Comparison of ENCODE assay signal across 19 mouse cellular contexts in the genomic region with DNA sequence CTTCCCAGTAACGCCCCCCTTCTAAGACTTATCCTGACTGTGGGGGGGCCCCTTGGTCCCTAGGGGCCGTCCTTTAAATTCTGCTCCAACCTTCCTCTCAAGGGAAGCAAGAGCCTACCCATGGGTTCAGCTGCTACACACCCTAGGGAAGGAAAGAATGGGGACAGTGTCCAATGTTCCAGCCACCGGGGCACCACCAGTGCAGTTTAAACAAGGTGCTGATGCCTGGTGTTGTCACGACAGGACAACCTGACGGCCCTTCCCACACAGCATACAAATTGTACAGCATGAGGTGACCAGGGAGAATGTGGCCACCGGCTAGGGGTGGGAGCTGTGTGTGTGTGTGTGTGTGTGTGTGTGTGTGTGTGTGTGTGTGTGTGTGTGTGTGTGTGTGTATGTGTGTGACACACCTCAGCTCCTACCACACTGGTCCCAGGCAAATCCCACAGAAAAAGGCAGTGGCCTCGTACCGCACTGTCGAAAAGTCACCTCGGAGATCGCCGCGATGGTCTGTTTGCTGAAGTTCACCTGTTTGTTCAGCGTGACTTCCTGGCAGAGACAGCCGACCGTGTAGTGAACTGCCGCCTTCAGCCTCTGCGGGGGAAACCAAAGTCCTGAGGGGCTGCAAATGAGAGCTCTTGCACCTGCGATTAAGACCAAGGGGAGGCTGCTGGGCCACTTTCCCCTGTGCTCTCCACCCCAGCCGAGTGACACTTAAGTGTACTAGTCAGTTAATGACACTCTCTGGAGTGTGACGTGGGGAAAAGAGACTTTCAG. TPM values are rescaled to one million over a fixed set of nuclear protein-coding genes. Genes with fewer than 3 reads are reported as not detected.
DNase-seq lines count a peak whose midpoint lies in the region; ATAC-seq and TF ChIP-seq lines count a peak whose summit lies in the region.
"Had no signal": no experiment of that assay in that cellular context is flagged by ENCODE, and none has a peak within 500 bp of the region (broad histone marks: within the 10 kb centered on the region; RNA-seq: fewer than 3 reads in every experiment).

No protein-coding gene starts in this region.

- peak; percentile 50 for ATAC-seq in lung, postnatal 0 days
- ATAC-seq in liver, embryonic 11.5 days (replicated peaks; ENCODE audit: low FRiP score): no peak
- ATAC-seq in neutrophil, adult 5-6 weeks (ENCODE audit: extremely low read depth, insufficient number of reproducible peaks, low FRiP score, poor library complexity, severe bottlenecking): peak; percentile 64; the same call in 1 of the 2 replicates
- ATAC-seq in stomach, postnatal 0 days (ENCODE audit: low FRiP score, low TSS enrichment): peak; percentile 30; the same call in 1 of the 2 replicates
- ATAC-seq: CD4-positive, CD25-positive, alpha-beta regulatory T cell, adult 4 months; intestine, postnatal 0 days had no signal

- H3K27ac ChIP-seq in lung, postnatal 0 days (ENCODE audit: low read length): no peak overlapping the region
- H3K27ac ChIP-seq in liver, embryonic 11.5 days (ENCODE audit: low read depth, low read length): peak overlapping the region; percentile 58; the same call in 1 of the 2 replicates
- no peak overlapping the region for H3K27ac ChIP-seq in stomach, postnatal 0 days (replicated peaks)
- H3K27ac ChIP-seq: embryonic facial prominence, embryonic 12.5 days; hindbrain, embryonic 15.5 days; limb, embryonic 13.5 days; macrophage had no signal

- no peak overlapping the region for H3K9ac ChIP-seq in lung, postnatal 0 days (replicated peaks; ENCODE audit: low read depth)
- no peak overlapping the region for H3K9ac ChIP-seq in liver, embryonic 11.5 days (ENCODE audit: low read depth, low read length)
- H3K9ac ChIP-seq in stomach, postnatal 0 days (ENCODE audit: low read length): no peak overlapping the region
- H3K9ac ChIP-seq: embryonic facial prominence, embryonic 12.5 days; hindbrain, embryonic 15.5 days; limb, embryonic 13.5 days had no signal

- no peak for TF ChIP-seq EP300 in lung, postnatal 0 days (IDR thresholded peaks at IDR 0.05)
- TF ChIP-seq EP300 in stomach, postnatal 0 days (optimal IDR thresholded peaks at IDR 0.05): no peak

- no peaks in the 10 kb centered on the region for H3K27me3 ChIP-seq in lung, postnatal 0 days (replicated peaks; ENCODE audit: insufficient read depth, low read length)
- no peaks in the 10 kb centered on the region for H3K27me3 ChIP-seq in liver, embryonic 11.5 days (replicated peaks; ENCODE audit: control insufficient read depth, insufficient read depth, low read length)
- H3K27me3 ChIP-seq in stomach, postnatal 0 days (ENCODE audit: control insufficient read depth, insufficient read depth, low read length): no peaks in the 10 kb centered on the region
- H3K27me3 ChIP-seq: embryonic facial prominence, embryonic 12.5 days; hindbrain, embryonic 15.5 days; limb, embryonic 13.5 days had no signal

- H3K4me3 ChIP-seq in lung, postnatal 0 days (ENCODE audit: low read depth, low read length): no peak overlapping the region
- no peak overlapping the region for H3K4me3 ChIP-seq in liver, embryonic 11.5 days (ENCODE audit: low read depth, low read length)
- no peak overlapping the region for H3K4me3 ChIP-seq in stomach, postnatal 0 days (ENCODE audit: low read depth, low read length)
- H3K4me3 ChIP-seq: embryonic facial prominence, embryonic 12.5 days; hindbrain, embryonic 15.5 days; limb, embryonic 13.5 days had no signal

- 55% methylated on average over 21 of the region's 21 CpGs for WGBS in lung, postnatal 0 days
- 78% methylated on average over 21 of the region's 21 CpGs for WGBS in liver, embryonic 11.5 days
- 69% methylated on average over 21 of the region's 21 CpGs for WGBS in stomach, postnatal 0 days

- no peaks in the 10 kb centered on the region for H3K9me3 ChIP-seq in lung, postnatal 0 days (ENCODE audit: low read length)
- H3K9me3 ChIP-seq in liver, embryonic 11.5 days (ENCODE audit: control insufficient read depth, low read length): no peaks in the 10 kb centered on the region
- no peaks in the 10 kb centered on the region for H3K9me3 ChIP-seq in stomach, postnatal 0 days (ENCODE audit: control insufficient read depth, low read length)
- H3K9me3 ChIP-seq: embryonic facial prominence, embryonic 12.5 days; hindbrain, embryonic 15.5 days; limb, embryonic 13.5 days had no signal

- H3K4me1 ChIP-seq in lung, postnatal 0 days (ENCODE audit: insufficient read depth, low read depth, low read length): no peaks in the 10 kb centered on the region
- H3K4me1 ChIP-seq in liver, embryonic 11.5 days (replicated peaks; ENCODE audit: control insufficient read depth, insufficient read depth, low read length): peaks cover 11% of the 10 kb centered on the region
- H3K4me1 ChIP-seq in stomach, postnatal 0 days (replicated peaks; ENCODE audit: control insufficient read depth, insufficient read depth): no peaks in the 10 kb centered on the region

- no peak for TF ChIP-seq CTCF in lung, postnatal 0 days (IDR thresholded peaks at IDR 0.05)
- no peak for TF ChIP-seq CTCF in stomach, postnatal 0 days (IDR thresholded peaks at IDR 0.05; ENCODE audit: low read depth)

- peak; percentile 34 for DNase-seq in lung, postnatal 0 days (ENCODE audit: low spot score)
- DNase-seq in lung, postnatal 10 days: no peak
- DNase-seq in liver, embryonic 11.5 days (ENCODE audit: low spot score): no peak
- no peak for DNase-seq in stomach, postnatal 0 days (ENCODE audit: low spot score)
- no peak for DNase-seq in ovary, postnatal 10 days (ENCODE audit: low spot score)
- DNase-seq in left cerebral cortex, adult 11 months (ENCODE audit: low spot score): no peak
- no peak for DNase-seq in kidney, postnatal 14 days
- DNase-seq: gastrocnemius, postnatal 25 days; kidney, postnatal 25 days; midbrain, embryonic 14.5 days; right cerebral cortex, adult 18-20 months; thymus, postnatal 4 days had no signal

- peak overlapping the region; percentile 4; the same call in 1 of the 2 replicates for H3K4me2 ChIP-seq in lung, postnatal 0 days (replicated peaks; ENCODE audit: low read depth, low read length)
- no peak overlapping the region for H3K4me2 ChIP-seq in liver, embryonic 11.5 days
- H3K4me2 ChIP-seq in stomach, postnatal 0 days (replicated peaks; ENCODE audit: low read depth): no peak overlapping the region
- H3K4me2 ChIP-seq: embryonic facial prominence, embryonic 12.5 days; hindbrain, embryonic 15.5 days; limb, embryonic 13.5 days had no signal

- H3K36me3 ChIP-seq in lung, postnatal 0 days (ENCODE audit: insufficient read depth, low read length): no peaks in the 10 kb centered on the region
- no peaks in the 10 kb centered on the region; the same call in 1 of the 2 replicates for H3K36me3 ChIP-seq in liver, embryonic 11.5 days (ENCODE audit: control insufficient read depth, insufficient read depth, low read length)
- H3K36me3 ChIP-seq in stomach, postnatal 0 days (ENCODE audit: control insufficient read depth, insufficient read depth, low read length): no peaks in the 10 kb centered on the region; the same call in 1 of the 2 replicates
- H3K36me3 ChIP-seq: hindbrain, embryonic 15.5 days had no signal

RNA-seq across cellular contexts. Expression of a gene that starts 5.4 kb away (rescaled TPM):
- 0.18 and 0.21 TPM in 2 replicates for polyA plus RNA-seq in lung, postnatal 0 days (2015; fragmentation: Nextera tagmentation; extraction: Ambion mirVana)
- polyA plus RNA-seq in liver, embryonic 11.5 days (2014; fragmentation: Nextera tagmentation; extraction: Ambion mirVana): 0.26 and 0.38 TPM in 2 replicates
- total RNA-seq in neutrophil, adult 5-6 weeks (2017): not detected in 2 replicates
- not detected in 2 replicates for polyA plus RNA-seq in stomach, postnatal 0 days (2015; fragmentation: Nextera tagmentation; extraction: Ambion mirVana)
- polyA plus RNA-seq: CD4-positive, CD25-positive, alpha-beta regulatory T cell, adult 4 months; embryonic facial prominence, embryonic 12.5 days; intestine, postnatal 0 days; macrophage; midbrain, embryonic 14.5 days had no signal

RNA-seq across cellular contexts. Expression of a gene that starts 5.5 kb away (rescaled TPM):
- 4.9 and 5.3 TPM in 2 replicates for polyA plus RNA-seq in lung, postnatal 0 days (2015; fragmentation: Nextera tagmentation; extraction: Ambion mirVana)
- polyA plus RNA-seq in liver, embryonic 11.5 days (2014; fragmentation: Nextera tagmentation; extraction: Ambion mirVana): 37.0 and 37.1 TPM in 2 replicates
- 3.8 and 7.1 TPM in 2 replicates for total RNA-seq in neutrophil, adult 5-6 weeks (2017)
- polyA plus RNA-seq in stomach, postnatal 0 days (2015; fragmentation: Nextera tagmentation; extraction: Ambion mirVana): 10.6 and 11.5 TPM in 2 replicates

RNA-seq across cellular contexts. Expression of a gene that starts 28.0 kb away (rescaled TPM):
- polyA plus RNA-seq in lung, postnatal 0 days (2015; fragmentation: Nextera tagmentation; extraction: Ambion mirVana): 21.5 and 22.8 TPM in 2 replicates
- 37.4 and 37.7 TPM in 2 replicates for polyA plus RNA-seq in liver, embryonic 11.5 days (2014; fragmentation: Nextera tagmentation; extraction: Ambion mirVana)
- 19.2 and 24.7 TPM in 2 replicates for total RNA-seq in neutrophil, adult 5-6 weeks (2017)
- polyA plus RNA-seq in stomach, postnatal 0 days (2015; fragmentation: Nextera tagmentation; extraction: Ambion mirVana): 20.1 and 21.7 TPM in 2 replicates

RNA-seq across cellular contexts. Expression of a gene that starts 32.3 kb away (rescaled TPM):
- polyA plus RNA-seq in lung, postnatal 0 days (2015; fragmentation: Nextera tagmentation; extraction: Ambion mirVana): 38.9 TPM in 2 replicates
- 45.2 and 46.8 TPM in 2 replicates for polyA plus RNA-seq in liver, embryonic 11.5 days (2014; fragmentation: Nextera tagmentation; extraction: Ambion mirVana)
- total RNA-seq in neutrophil, adult 5-6 weeks (2017): 17.6 and 24.8 TPM in 2 replicates
- polyA plus RNA-seq in stomach, postnatal 0 days (2015; fragmentation: Nextera tagmentation; extraction: Ambion mirVana): 39.7 and 42.9 TPM in 2 replicates

RNA-seq across cellular contexts. Expression of a gene that starts 34.6 kb away (rescaled TPM):
- 113 and 119 TPM in 2 replicates for polyA plus RNA-seq in lung, postnatal 0 days (2015; fragmentation: Nextera tagmentation; extraction: Ambion mirVana)
- polyA plus RNA-seq in liver, embryonic 11.5 days (2014; fragmentation: Nextera tagmentation; extraction: Ambion mirVana): 49.9 and 57.3 TPM in 2 replicates
- total RNA-seq in neutrophil, adult 5-6 weeks (2017): 171 and 177 TPM in 2 replicates
- 266 and 290 TPM in 2 replicates for polyA plus RNA-seq in stomach, postnatal 0 days (2015; fragmentation: Nextera tagmentation; extraction: Ambion mirVana)
